Mouse (Mus musculus) liver, embryonic 15.5 days (tissue): ENCODE measurements around the gene Fgfr2. TPM values are rescaled to one million over a fixed set of nuclear protein-coding genes. Genes with fewer than 3 reads are reported as not detected.

Experiments
- ATAC-seq: fragments of 200-750 bp; cut with Nextera tagmentation; 2 replicates; pipeline ENCODE4 v1.8.0; 2017; ENCODE audit warnings: moderate number of reproducible peaks, mild to moderate bottlenecking, moderate library complexity; ENCODE audit not compliant: insufficient read depth
- H3K27ac ChIP-seq: fragments of 300-500 bp; sonication (generic); replicated peaks from 2 replicates; pipeline ENCODE4 v1.5.1; 2015; ENCODE audit warnings: mild to moderate bottlenecking, inconsistent platforms
- H3K27me3 ChIP-seq: fragments of 300-500 bp; sonication (generic); 2 replicates; pipeline ENCODE4 v1.6.1; 2015; ENCODE audit warnings: mild to moderate bottlenecking, inconsistent platforms
- H3K36me3 ChIP-seq: fragments of 300-500 bp; sonication (generic); replicated peaks from 2 replicates; pipeline ENCODE4 v1.6.1; 2015; ENCODE audit warnings: moderate library complexity, mild to moderate bottlenecking, inconsistent platforms
- H3K4me1 ChIP-seq: fragments of 300-500 bp; sonication (generic); replicated peaks from 2 replicates; pipeline ENCODE4 v1.6.1; 2015; ENCODE audit warnings: inconsistent platforms
- H3K4me2 ChIP-seq: fragments of 300-500 bp; sonication (generic); 2 replicates; pipeline ENCODE4 v1.6.1; 2015; ENCODE audit warnings: moderate library complexity, mild to moderate bottlenecking, inconsistent platforms
- H3K4me3 ChIP-seq: fragments of 300-500 bp; sonication (generic); replicated peaks from 2 replicates; pipeline ENCODE4 v1.5.1; 2015; ENCODE audit warnings: mild to moderate bottlenecking, inconsistent platforms
- H3K9ac ChIP-seq: fragments of 300-500 bp; sonication (generic); 2 replicates; pipeline ENCODE4 v1.6.1; 2015; ENCODE audit warnings: moderate library complexity, mild to moderate bottlenecking, inconsistent platforms
- H3K9me3 ChIP-seq: fragments of 300-500 bp; sonication (generic); replicated peaks from 2 replicates; pipeline ENCODE4 v1.6.1; 2016; ENCODE audit warnings: inconsistent platforms
- WGBS: fragments of 180-500 bp; shearing (Covaris S2); methylation state at CpG from one replicate; pipeline ENCODE4 v1.1.7; 2015; ENCODE audit warnings: mixed read lengths; ENCODE audit not compliant: insufficient replicate concordance; 5-methylcytosine and 5-hydroxymethylcytosine counted together
- polyA plus RNA-seq: library from polyadenylated mRNA; unstranded; fragments of >200 nt; fragmentation: Nextera tagmentation; extraction: Ambion mirVana; gene quantifications from 2 replicates; pipeline ENCODE4 v1.2.1, GENCODE M21; 2015

Gene Fgfr2
- polyA plus RNA-seq, 1 experiment from 2014 or later, result 10.5 TPM

GRCm38 (mm10) chr7:133117815-133118214 lies 5.3 kb downstream of the Fgfr2 start:
- Histone ChIP-seq H3K4me2 (no peak overlapping the region), H3K9ac (no peak overlapping the region), H3K27ac (no peak overlapping the region), H3K9me3 (no peaks in the 10 kb centered on the region), H3K4me3 (no peak overlapping the region), H3K36me3 (no peaks in the 10 kb centered on the region), H3K27me3 (peaks cover 32% of the 10 kb centered on the region), H3K4me1 (peaks cover 59% of the 10 kb centered on the region)
- ATAC-seq, result no peak
- 67% methylated on average over 2 of the region's 2 CpGs for WGBS

DNA sequence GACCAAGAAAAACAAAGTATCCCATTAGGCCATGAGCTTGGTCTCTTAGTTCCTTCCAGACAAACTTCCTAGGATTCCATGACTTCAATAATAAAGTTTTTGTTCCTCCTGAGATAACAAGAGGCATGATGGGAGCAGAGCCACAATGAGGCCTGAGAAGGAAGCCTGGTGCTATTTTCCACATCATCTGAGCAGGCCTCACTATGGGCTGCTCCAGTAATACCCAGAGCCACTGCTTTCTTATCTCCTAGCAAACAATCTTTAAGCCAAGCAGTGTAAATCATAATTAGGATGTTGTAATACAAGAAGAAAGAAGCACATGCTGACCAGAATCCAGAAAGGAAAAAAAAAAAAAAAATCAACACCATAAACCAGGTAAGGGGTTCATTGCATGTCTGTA lies 6.6 kb downstream of the Fgfr2 start:
- no peak for ATAC-seq
- Histone ChIP-seq H3K9me3 (no peaks in the 10 kb centered on the region), H3K27ac (no peak overlapping the region), H3K9ac (no peak overlapping the region), H3K27me3 (peaks cover 19% of the 10 kb centered on the region), H3K4me3 (no peak overlapping the region), H3K4me1 (peaks cover 48% of the 10 kb centered on the region), H3K4me2 (no peak overlapping the region), H3K36me3 (no peaks in the 10 kb centered on the region)

DNA sequence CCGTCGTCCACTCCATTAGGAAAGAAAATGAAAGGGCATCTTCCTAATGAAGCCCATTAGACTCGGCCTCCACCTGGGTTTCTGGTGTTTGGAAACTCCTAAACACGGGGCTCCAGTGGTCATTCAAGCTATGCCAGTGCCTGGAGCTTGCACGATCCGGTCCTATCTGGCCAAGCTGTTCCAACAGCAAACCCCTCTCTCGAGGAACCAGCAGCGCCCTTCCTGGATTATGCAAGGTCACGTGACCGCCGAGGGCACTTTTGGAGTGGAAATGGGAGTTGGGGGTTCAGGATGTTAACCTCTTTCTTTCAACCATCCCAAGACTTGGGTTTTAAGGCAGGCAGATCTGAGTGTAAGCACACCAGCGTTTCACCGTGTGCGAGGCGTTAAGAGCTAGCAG lies 7.3 kb downstream of the Fgfr2 start:
- no peak for ATAC-seq
- 8% methylated on average over 15 of the region's 15 CpGs for WGBS
- Histone ChIP-seq H3K9me3 (no peaks in the 10 kb centered on the region), H3K4me3 (peak overlapping the region; percentile 56), H3K4me1 (peaks cover 46% of the 10 kb centered on the region), H3K27me3 (peaks cover 13% of the 10 kb centered on the region), H3K4me2 (peak overlapping the region; percentile 80), H3K27ac (no peak overlapping the region), H3K9ac (no peak overlapping the region), H3K36me3 (no peaks in the 10 kb centered on the region)

DNA sequence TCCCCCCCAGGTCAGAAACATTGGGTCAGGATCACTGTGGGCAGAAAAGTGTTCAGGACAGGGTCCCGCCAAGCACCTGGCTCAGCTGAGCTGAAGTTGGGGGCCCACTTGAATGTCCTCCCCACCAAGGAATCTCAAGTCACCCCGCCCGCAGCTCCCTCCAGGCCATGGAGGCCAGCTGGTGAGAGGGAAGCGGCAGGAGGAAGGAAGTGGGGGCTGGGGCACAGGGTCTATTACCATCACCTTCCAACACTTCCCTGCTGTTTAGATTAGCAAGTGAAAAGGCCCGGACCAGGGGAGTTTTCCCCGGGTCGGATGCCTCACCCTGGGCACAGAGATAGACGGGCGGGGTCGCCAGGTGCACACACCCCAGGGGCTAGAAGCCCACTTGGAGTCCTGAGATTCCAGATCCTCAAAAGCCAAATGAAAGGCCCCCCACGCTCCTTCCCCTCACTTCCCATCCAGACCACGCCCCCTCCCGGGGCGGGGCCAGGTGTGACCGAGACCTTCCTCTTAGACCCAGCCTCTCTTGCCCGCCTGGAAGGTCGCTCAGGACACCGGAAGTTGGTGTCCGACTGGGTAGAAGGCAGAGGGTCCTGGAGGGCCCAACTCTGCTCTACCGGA lies 8.2 kb downstream of the Fgfr2 start:
- no peak overlapping the region for H3K27ac ChIP-seq
- H3K36me3 ChIP-seq, result no peaks in the 10 kb centered on the region
- no peaks in the 10 kb centered on the region for H3K9me3 ChIP-seq
- WGBS, result 6% methylated on average over 20 of the region's 20 CpGs
- H3K4me3 ChIP-seq, result peak overlapping the region; percentile 56
- peaks cover 39% of the 10 kb centered on the region for H3K4me1 ChIP-seq
- H3K27me3 ChIP-seq, result peaks cover 4% of the 10 kb centered on the region; the same call in 1 of the 2 replicates
- no peak for ATAC-seq
- peak overlapping the region; percentile 80 for H3K4me2 ChIP-seq
- H3K9ac ChIP-seq, result peak overlapping the region; percentile 30; the same call in 1 of the 2 replicates

DNA sequence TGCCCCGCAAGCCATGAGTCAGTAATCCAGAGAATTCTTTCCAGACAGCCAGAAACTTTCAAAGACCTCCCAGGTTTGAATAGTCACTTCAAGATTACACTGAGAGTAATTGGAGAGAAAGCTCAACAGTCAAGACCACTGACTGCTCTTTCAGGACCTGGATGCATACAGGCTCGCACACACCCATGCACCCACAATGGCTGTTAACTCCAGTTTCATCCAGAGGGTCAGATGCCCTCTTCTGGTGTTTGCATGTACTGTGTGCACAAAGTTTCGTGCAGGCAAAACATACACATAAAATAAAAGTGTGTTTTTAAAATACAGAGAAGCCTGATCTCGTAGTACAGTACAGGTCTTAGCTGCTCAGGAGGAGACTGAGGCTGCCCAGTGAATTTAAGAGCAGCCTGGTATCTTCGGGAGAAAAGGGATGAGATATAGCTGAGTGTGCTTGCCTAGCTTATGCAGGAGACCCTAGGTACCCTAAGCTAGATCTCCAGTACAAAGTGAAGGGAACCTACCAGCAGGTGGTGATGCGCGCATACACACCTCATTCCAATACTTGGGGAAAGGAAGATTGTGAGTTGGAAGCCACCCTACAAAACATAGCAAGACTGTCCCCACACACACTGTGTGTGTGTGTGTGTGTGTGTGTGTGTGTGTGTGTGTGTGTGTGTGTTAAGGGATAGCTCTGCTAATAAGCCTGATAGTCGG lies 9.8 kb downstream of the Fgfr2 start:
- no peak for ATAC-seq
- H3K27me3 ChIP-seq, result no peaks in the 10 kb centered on the region
- H3K4me2 ChIP-seq, result no peak overlapping the region
- no peaks in the 10 kb centered on the region for H3K36me3 ChIP-seq
- H3K9ac ChIP-seq, result no peak overlapping the region
- no peak overlapping the region for H3K27ac ChIP-seq
- peaks cover 36% of the 10 kb centered on the region for H3K4me1 ChIP-seq
- 72% methylated on average over 8 of the region's 8 CpGs for WGBS
- no peak overlapping the region for H3K4me3 ChIP-seq
- no peaks in the 10 kb centered on the region for H3K9me3 ChIP-seq

DNA sequence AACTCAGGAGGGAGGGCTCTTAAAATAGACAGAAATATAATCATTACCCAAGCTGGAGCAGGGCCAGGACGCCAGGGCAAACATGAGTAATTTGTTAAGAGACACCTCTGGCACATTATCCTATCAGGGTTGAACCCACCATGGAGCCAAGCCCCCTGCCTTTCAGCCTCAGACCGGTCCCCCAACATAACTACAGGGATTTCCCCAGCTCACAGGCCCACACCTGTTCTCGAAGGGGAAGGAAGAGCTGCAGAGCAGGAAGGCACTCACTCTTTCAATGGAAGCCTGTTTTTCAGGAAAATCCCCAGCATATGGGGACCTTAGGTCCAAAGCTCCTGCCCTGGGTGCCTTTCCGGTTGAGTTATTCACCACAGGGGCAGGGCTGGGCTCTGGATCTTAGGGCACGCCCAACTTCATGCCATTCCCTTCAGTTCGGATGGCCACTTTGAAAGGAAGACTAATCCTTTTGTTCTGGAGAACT lies 10.8 kb downstream of the Fgfr2 start:
- Histone ChIP-seq H3K27ac (no peak overlapping the region), H3K4me1 (peaks cover 30% of the 10 kb centered on the region), H3K27me3 (no peaks in the 10 kb centered on the region), H3K9ac (no peak overlapping the region), H3K36me3 (no peaks in the 10 kb centered on the region), H3K4me3 (no peak overlapping the region), H3K9me3 (no peaks in the 10 kb centered on the region), H3K4me2 (no peak overlapping the region)
- WGBS, result 53% methylated on average over 6 of the region's 6 CpGs
- no peak for ATAC-seq

DNA sequence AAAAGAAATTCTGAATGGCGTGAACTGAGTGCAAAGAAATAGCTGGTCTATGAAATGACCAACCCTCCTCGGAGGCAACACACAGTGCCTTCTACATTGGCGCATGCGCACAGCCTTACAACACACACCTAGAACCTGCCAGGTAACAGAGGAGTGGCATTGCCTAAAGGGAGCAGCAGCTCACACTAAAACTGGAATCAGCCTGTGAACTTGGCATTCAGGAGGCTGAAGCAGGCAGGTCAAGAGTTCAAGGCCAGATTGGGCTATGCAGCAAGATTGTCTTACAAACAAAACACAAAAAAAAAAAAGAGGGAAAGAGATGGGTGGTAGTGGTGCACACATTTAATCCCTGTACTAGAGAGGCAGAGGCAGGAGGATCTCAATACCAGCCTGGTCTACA lies 13.7 kb downstream of the Fgfr2 start:
- Histone ChIP-seq H3K27ac (no peak overlapping the region), H3K9me3 (no peaks in the 10 kb centered on the region), H3K36me3 (no peaks in the 10 kb centered on the region), H3K27me3 (no peaks in the 10 kb centered on the region), H3K4me1 (peaks cover 5% of the 10 kb centered on the region), H3K9ac (no peak overlapping the region), H3K4me2 (no peak overlapping the region), H3K4me3 (no peak overlapping the region)
- no peak for ATAC-seq
- WGBS, result 80% methylated on average over 4 of the region's 4 CpGs

DNA sequence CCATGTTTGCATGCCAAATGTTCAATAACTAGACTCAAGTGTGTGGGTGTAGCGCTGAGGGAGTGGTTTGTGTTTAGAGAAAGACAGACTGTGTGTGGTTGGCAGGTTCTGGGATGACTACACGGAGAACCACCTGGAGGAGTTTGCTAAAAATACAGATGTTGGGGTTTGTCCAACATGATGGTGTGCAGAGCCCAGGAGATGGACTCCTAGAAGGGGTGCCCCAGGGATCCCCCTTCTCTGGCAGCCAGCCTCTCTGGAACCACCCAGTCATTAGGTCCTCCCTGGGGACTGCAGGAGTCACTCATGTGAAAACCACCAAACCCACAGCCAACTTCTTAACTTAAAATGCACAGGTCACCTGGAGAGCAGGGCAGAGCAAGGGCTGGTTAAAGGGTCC lies 14.5 kb downstream of the Fgfr2 start:
- no peak overlapping the region for H3K4me2 ChIP-seq
- H3K36me3 ChIP-seq, result no peaks in the 10 kb centered on the region
- no peak overlapping the region for H3K4me3 ChIP-seq
- H3K9ac ChIP-seq, result no peak overlapping the region
- no peaks in the 10 kb centered on the region for H3K9me3 ChIP-seq
- no peak for ATAC-seq
- WGBS, result 76% methylated on average over 2 of the region's 2 CpGs
- no peaks in the 10 kb centered on the region for H3K27me3 ChIP-seq
- H3K27ac ChIP-seq, result no peak overlapping the region
- H3K4me1 ChIP-seq, result no peaks in the 10 kb centered on the region

- no peak overlapping the region for H3K4me2 ChIP-seq
- no peaks in the 10 kb centered on the region for H3K4me1 ChIP-seq
- no peak for ATAC-seq
- no peak overlapping the region for H3K9ac ChIP-seq
- H3K9me3 ChIP-seq, result no peaks in the 10 kb centered on the region
- H3K27me3 ChIP-seq, result no peaks in the 10 kb centered on the region
- no peak overlapping the region for H3K4me3 ChIP-seq
- H3K36me3 ChIP-seq, result no peaks in the 10 kb centered on the region
- WGBS, result 61% methylated on average over 3 of the region's 3 CpGs
- H3K27ac ChIP-seq, result no peak overlapping the region
These were observed 20.6 kb downstream of the Fgfr2 start for GRCm38 (mm10) chr7:133102578-133102977.

DNA sequence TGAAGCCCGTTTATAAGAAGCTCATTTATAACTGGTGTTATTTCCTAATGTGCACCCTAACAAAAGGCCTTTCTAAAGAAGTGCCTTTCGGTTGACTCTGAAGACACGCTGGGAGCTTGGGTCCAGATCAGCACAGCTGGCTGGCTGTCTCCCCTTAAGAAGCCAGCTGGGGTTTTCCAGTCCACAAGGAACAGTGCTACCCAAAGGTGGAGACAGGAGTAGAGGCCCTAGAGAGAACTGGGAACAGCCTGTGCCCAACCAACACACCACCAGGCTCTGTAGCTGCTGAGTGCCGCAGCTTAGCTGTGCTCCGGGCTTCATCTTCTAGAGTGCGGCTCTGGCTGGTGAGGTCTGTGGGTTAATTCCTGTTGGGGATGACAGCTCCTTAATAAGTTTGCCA lies 22.1 kb downstream of the Fgfr2 start:
- Histone ChIP-seq H3K36me3 (no peaks in the 10 kb centered on the region), H3K27ac (no peak overlapping the region), H3K27me3 (no peaks in the 10 kb centered on the region), H3K4me1 (no peaks in the 10 kb centered on the region), H3K4me3 (no peak overlapping the region), H3K9ac (no peak overlapping the region), H3K4me2 (no peak overlapping the region), H3K9me3 (no peaks in the 10 kb centered on the region)
- WGBS, result 82% methylated on average over 6 of the region's 6 CpGs
- no peak for ATAC-seq

DNA sequence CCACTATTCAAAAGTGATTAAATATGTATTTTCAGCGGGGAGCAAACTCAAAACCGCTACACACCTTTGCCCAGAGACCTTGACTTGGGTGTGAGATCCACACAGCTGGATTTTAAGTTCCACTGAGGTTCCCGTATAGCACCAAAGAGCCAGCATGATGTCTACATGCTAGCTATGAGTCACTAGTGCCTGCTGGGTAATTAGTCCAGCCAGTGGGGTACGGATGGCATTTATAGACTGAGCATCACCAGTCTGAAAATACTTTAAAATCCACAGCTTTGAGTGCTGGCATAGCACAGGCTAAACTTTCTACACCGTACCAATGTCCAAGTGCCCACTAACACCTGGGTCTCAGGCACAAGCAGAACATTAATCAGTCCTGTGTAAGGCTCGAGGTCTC lies 23.0 kb downstream of the Fgfr2 start:
- WGBS, result 64% methylated on average over 6 of the region's 6 CpGs
- ATAC-seq, result no peak
- no peak overlapping the region for H3K4me3 ChIP-seq
- H3K27ac ChIP-seq, result no peak overlapping the region
- no peaks in the 10 kb centered on the region for H3K36me3 ChIP-seq
- H3K4me1 ChIP-seq, result no peaks in the 10 kb centered on the region
- H3K27me3 ChIP-seq, result no peaks in the 10 kb centered on the region
- H3K4me2 ChIP-seq, result no peak overlapping the region
- H3K9me3 ChIP-seq, result no peaks in the 10 kb centered on the region
- H3K9ac ChIP-seq, result no peak overlapping the region

GRCm38 (mm10) chr7:133099266-133099665 lies 23.9 kb downstream of the Fgfr2 start:
- H3K4me2 ChIP-seq, result no peak overlapping the region
- no peaks in the 10 kb centered on the region for H3K4me1 ChIP-seq
- no peaks in the 10 kb centered on the region for H3K27me3 ChIP-seq
- H3K36me3 ChIP-seq, result no peaks in the 10 kb centered on the region
- ATAC-seq, result no peak
- 69% methylated on average over 4 of the region's 4 CpGs for WGBS
- H3K4me3 ChIP-seq, result no peak overlapping the region
- H3K9ac ChIP-seq, result no peak overlapping the region
- H3K27ac ChIP-seq, result no peak overlapping the region
- H3K9me3 ChIP-seq, result no peaks in the 10 kb centered on the region
